Mouse (Mus musculus) liver, adult 2 months (tissue): ENCODE data around the gene Cdca7l. TPM values are rescaled to one million over a fixed set of nuclear protein-coding genes. Genes with fewer than 3 reads are reported as not detected.

ENCODE experiments used
- DNase-seq: peaks from one replicate; pipeline ENCODE4 v3.0.0-alpha.2; 2011; ENCODE audit warnings: low read depth, low spot score; ENCODE audit errors: extremely low read depth
- H3K27ac ChIP-seq: fragments of 200-500 bp; replicated peaks from 2 replicates; pipeline ENCODE4 v1.5.1; 2012; ENCODE audit warnings: low read depth, mild to moderate bottlenecking, control low read depth, inconsistent platforms, low read length; ENCODE audit not compliant: insufficient read depth
- H3K27me3 ChIP-seq: fragments of 200-500 bp; 2 replicates; pipeline ENCODE4 v1.6.1; 2012; ENCODE audit warnings: mild to moderate bottlenecking, moderate library complexity, low read length, inconsistent platforms; ENCODE audit not compliant: control insufficient read depth, insufficient read depth
- H3K36me3 ChIP-seq: fragments of 200-500 bp; 2 replicates; pipeline ENCODE4 v1.6.1; 2012; ENCODE audit warnings: low read length, inconsistent platforms; ENCODE audit not compliant: control insufficient read depth, insufficient read depth
- H3K4me1 ChIP-seq: fragments of 200-500 bp; 2 replicates; pipeline ENCODE4 v1.6.1; 2011; ENCODE audit warnings: low read length; ENCODE audit not compliant: control insufficient read depth, insufficient read depth
- H3K4me3 ChIP-seq: fragments of 200-500 bp; 2 replicates; pipeline ENCODE4 v1.5.1; 2011; ENCODE audit warnings: low read depth, mild to moderate bottlenecking, control low read depth, low read length, moderate library complexity; ENCODE audit not compliant: insufficient read depth
- H3K79me2 ChIP-seq: fragments of 200-500 bp; 2 replicates; pipeline ENCODE4 v1.6.1; 2012; ENCODE audit warnings: inconsistent platforms, mild to moderate bottlenecking, low read length, moderate library complexity; ENCODE audit not compliant: control insufficient read depth, insufficient read depth
- H3K9ac ChIP-seq: fragments of 200-500 bp; 2 replicates; pipeline ENCODE4 v1.6.1; 2012; ENCODE audit warnings: low read depth, mild to moderate bottlenecking, control low read depth, inconsistent platforms, low read length
- CTCF ChIP-seq: fragments of 200-500 bp; IDR thresholded peaks from 2 replicates; pipeline ENCODE4 v1.5.1; 2011; ENCODE audit warnings: low read depth, low read length, control low read depth
- POLR2A ChIP-seq: fragments of 200-500 bp; IDR thresholded peaks from 2 replicates; pipeline ENCODE4 v1.6.1; 2011; ENCODE audit warnings: low read length, control low read depth; ENCODE audit not compliant: insufficient read depth; ENCODE audit errors: extremely low read depth
- WGBS: fragments of 180-500 bp; shearing (Covaris S2); methylation state at CpG from one replicate; pipeline ENCODE4 v1.1.7; 2018; 5-methylcytosine and 5-hydroxymethylcytosine counted together
- polyA plus RNA-seq: library from polyadenylated mRNA; depleted of rRNA; stranded (reverse); fragments of >200 nt; gene quantifications from 2 replicates; pipeline ENCODE4 v1.2.3, GENCODE M21; 2012
- total RNA-seq: library from RNA; depleted of rRNA; stranded (reverse); fragments of >200 nt; gene quantifications from 2 replicates; pipeline ENCODE4 v1.2.3, GENCODE M21; 2014

Cdca7l gene
- total and polyA plus RNA-seq, 2 experiments = 0.18 to 0.65 TPM

- H3K36me3 ChIP-seq = no peaks in the 10 kb centered on the region
- H3K79me2 ChIP-seq = no peaks in the 10 kb centered on the region
- TF ChIP-seq POLR2A = no peak
- no peak for TF ChIP-seq CTCF
- no peak overlapping the region for H3K4me3 ChIP-seq
- WGBS = 50% methylated on average over 8 of the region's 8 CpGs
- DNase-seq = no peak
- H3K4me1 ChIP-seq = no peaks in the 10 kb centered on the region
- no peak overlapping the region for H3K9ac ChIP-seq
- H3K27me3 ChIP-seq = peaks cover 3% of the 10 kb centered on the region; the same call in 1 of the 2 replicates
- H3K27ac ChIP-seq = no peak overlapping the region
These were observed 27.4 kb downstream of the Cdca7l start for GRCm38 (mm10) chr12:117831351-117831961.

- WGBS = 70% methylated on average over 5 of the region's 5 CpGs
- Histone ChIP-seq H3K27ac (no peak overlapping the region), H3K4me1 (no peaks in the 10 kb centered on the region), H3K9ac (no peak overlapping the region), H3K79me2 (no peaks in the 10 kb centered on the region), H3K27me3 (peaks cover 3% of the 10 kb centered on the region; the same call in 1 of the 2 replicates), H3K4me3 (no peak overlapping the region), H3K36me3 (no peaks in the 10 kb centered on the region)
- no peak for TF ChIP-seq POLR2A
- TF ChIP-seq CTCF = no peak
- no peak for DNase-seq
These were observed 28.1 kb downstream of the Cdca7l start for GRCm38 (mm10) chr12:117832190-117832589.

DNA sequence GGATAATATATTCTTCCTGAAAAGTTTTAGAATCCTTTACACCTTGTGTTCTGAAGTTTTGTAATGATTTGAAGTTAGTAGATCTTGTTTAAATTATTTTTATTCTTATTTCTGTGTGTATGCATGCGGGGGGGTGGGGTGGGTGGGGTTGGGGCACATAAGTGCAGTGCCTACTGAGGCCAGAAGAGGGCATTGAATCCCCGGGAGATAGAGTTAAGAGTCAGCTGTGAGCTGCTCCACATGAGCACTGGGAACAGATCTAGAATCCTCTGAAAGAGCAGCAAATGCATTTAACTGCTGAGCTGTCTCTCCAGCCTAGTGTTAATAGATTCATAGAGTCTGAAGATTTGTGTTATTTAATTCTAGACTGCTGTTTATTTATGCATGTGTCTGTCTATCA lies 30.6 kb downstream of the Cdca7l start:
- Histone ChIP-seq H3K9ac (no peak overlapping the region), H3K36me3 (no peaks in the 10 kb centered on the region), H3K79me2 (no peaks in the 10 kb centered on the region), H3K27ac (no peak overlapping the region), H3K27me3 (peaks cover 3% of the 10 kb centered on the region; the same call in 1 of the 2 replicates), H3K4me1 (no peaks in the 10 kb centered on the region), H3K4me3 (no peak overlapping the region)
- WGBS = 87% methylated on average over 2 of the region's 2 CpGs
- TF ChIP-seq CTCF (no peak), POLR2A (no peak)
- DNase-seq = no peak

GRCm38 (mm10) chr12:117835371-117835770 lies 31.3 kb downstream of the Cdca7l start:
- Histone ChIP-seq H3K27me3 (peaks cover 3% of the 10 kb centered on the region; the same call in 1 of the 2 replicates), H3K79me2 (no peaks in the 10 kb centered on the region), H3K9ac (no peak overlapping the region), H3K27ac (no peak overlapping the region), H3K4me1 (no peaks in the 10 kb centered on the region), H3K36me3 (no peaks in the 10 kb centered on the region), H3K4me3 (no peak overlapping the region)
- no peak for DNase-seq
- TF ChIP-seq CTCF (no peak), POLR2A (no peak)
- 66% methylated on average over 10 of the region's 10 CpGs for WGBS

DNA sequence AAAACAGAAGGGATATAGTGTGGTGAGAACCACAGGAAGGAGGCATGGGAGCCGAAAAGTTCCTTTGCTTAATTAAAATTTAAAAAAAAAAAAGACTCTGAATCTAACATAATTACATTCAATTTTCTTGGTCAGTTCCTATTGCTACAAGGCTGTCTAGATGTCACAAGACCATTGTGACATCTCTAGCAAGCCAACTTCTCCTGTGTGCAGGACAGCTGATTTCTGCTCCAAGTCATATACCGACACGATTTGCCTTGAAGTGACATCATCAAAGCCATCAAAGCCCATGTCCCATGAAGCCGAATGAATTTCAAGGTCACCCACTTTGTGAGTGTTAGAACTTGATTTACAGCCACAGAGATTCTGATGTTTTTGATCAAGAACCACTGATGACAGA lies 33.3 kb downstream of the Cdca7l start:
- Histone ChIP-seq H3K27me3 (peaks cover 3% of the 10 kb centered on the region; the same call in 1 of the 2 replicates), H3K9ac (no peak overlapping the region), H3K27ac (no peak overlapping the region), H3K4me3 (no peak overlapping the region), H3K79me2 (no peaks in the 10 kb centered on the region), H3K4me1 (no peaks in the 10 kb centered on the region), H3K36me3 (no peaks in the 10 kb centered on the region)
- WGBS = 84% methylated on average over 4 of the region's 4 CpGs
- DNase-seq = no peak
- no peak for TF ChIP-seq POLR2A
- no peak for TF ChIP-seq CTCF

DNA sequence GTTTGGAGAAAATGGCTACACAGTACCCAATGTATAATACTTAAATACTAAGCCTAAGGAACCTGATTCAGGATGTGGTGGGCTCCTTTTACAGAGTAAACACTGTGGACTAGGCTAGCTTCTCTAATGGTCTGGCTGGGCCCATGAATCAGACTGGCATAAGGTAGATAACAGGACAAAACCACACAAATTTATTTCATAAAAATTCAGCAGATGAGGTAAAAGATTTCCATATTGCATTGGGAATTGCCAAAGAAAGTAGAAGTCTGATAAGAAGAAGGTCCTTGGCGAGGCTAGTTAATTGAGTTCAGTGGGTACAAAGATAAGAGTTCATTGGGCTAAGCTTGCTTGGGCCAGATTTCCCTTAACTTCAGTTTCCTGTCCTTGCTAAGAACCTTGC lies 36.6 kb downstream of the Cdca7l start:
- H3K4me1 ChIP-seq = no peaks in the 10 kb centered on the region; the same call in 1 of the 2 replicates
- H3K9ac ChIP-seq = no peak overlapping the region
- peaks cover 3% of the 10 kb centered on the region; the same call in 1 of the 2 replicates for H3K27me3 ChIP-seq
- TF ChIP-seq POLR2A (no peak), CTCF (no peak)
- no peaks in the 10 kb centered on the region for H3K79me2 ChIP-seq
- no peak overlapping the region for H3K4me3 ChIP-seq
- no peak overlapping the region for H3K27ac ChIP-seq
- no peak for DNase-seq
- 64% methylated on average over 1 of the region's 1 CpGs for WGBS
- H3K36me3 ChIP-seq = no peaks in the 10 kb centered on the region
